Mouse (Mus musculus): ENCODE data around the gene Ccdc175. TPM values are rescaled to one million over a fixed set of nuclear protein-coding genes. Genes with fewer than 3 reads are reported as not detected.

The Ccdc175 gene
- total RNA-seq, 1 experiment from 2014 or later: not detected

Small RNA genes lying within 50 kb of the gene (microRNA-seq; reads per million reads assigned to microRNA genes)
- 0 reads per million in 2 experiments for gene Gm24466

Other genes with a start within 250 kb of the Ccdc175 start
- 3.9 and 5.0 TPM in 2 replicates for gene Gpr135, start 113.9 kb downstream of the Ccdc175 start, total RNA-seq (2021)
- 29.9 and 31.3 TPM in 2 replicates for gene L3hypdh, start 99.6 kb downstream of the Ccdc175 start, total RNA-seq (2021)
- 38.3 and 41.0 TPM in 2 replicates for gene Jkamp, start 99.4 kb downstream of the Ccdc175 start, total RNA-seq (2021)
- 19.1 and 37.3 TPM in 2 replicates for gene Rtn1, start 224.0 kb upstream of the Ccdc175 start, total RNA-seq (2021)

All from adrenal gland, postnatal 14 days (tissue).